Mouse (Mus musculus) heart, adult 2 months (tissue): ENCODE measurements around the gene Lpar1.

Experiments
- CTCF ChIP-seq: fragments of 200-600 bp; IDR thresholded peaks from 2 replicates; pipeline ENCODE4 v1.8.1; 2022; ENCODE audit warnings: antibody characterized with exemption, mild to moderate bottlenecking, moderate library complexity
- POLR2A ChIP-seq: fragments of 200-500 bp; IDR thresholded peaks from 2 replicates; pipeline ENCODE4 v1.6.1; 2011; ENCODE audit warnings: mild to moderate bottlenecking, low read depth, low read length, control low read depth; ENCODE audit not compliant: insufficient read depth

GRCm38 (mm10) chr4:58508833-58509232 is 44.9 kb downstream of the Lpar1 start:
- no peak for TF ChIP-seq CTCF
- TF ChIP-seq POLR2A = no peak
